Mouse (Mus musculus) spleen, embryonic (tissue): ENCODE measurements around the gene Sptb.

ENCODE experiments used
- CTCF ChIA-PET: fragments of 350-600 bp; sonication (Branson Sonifier 250); formaldehyde crosslinking; loops from one replicate; lab custom pipeline; 2022; lab: Charles Lee

The Sptb gene

GRCm38 (mm10) chr12:76710351-76711100, at the start of gene Sptb:
Gene Sptb, minus strand, starts transcription at chr12:76710547.
- CTCF ChIA-PET: no interaction called here

- CTCF ChIA-PET: interaction anchor here (0.6 to 0.7 kb wide), 3 partner anchors 30 to 104 kb away, joined by 3 to 18 read pairs (median 8); no protein-coding TSS in a partner anchor
Measured at GRCm38 (mm10) chr12:76752652-76753318, 42.4 kb upstream of the Sptb start.

- CTCF ChIA-PET: no interaction called here
Measured at GRCm38 (mm10) chr12:76750866-76751459, 40.6 kb upstream of the Sptb start.

DNA sequence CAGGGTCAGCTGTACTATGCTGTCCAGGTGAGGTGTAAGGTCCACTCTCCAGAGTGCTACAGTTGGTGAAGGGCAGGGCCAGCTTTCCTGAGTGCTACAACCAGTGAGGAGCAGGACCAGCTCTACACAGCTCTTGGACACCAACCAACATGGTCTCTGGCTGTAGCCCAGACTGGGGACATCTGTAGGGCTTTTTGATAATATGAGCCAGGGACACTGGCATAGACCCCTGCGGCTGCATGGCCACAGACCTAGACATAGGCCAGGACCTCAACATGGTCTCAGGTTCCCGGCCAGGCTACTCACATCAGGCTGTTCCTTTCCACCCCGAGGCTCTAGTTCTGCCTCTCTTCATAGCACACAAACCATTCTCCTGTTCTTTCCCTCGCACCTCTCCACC, 17.6 kb upstream of the Sptb start:
- CTCF ChIA-PET: no interaction called here

DNA sequence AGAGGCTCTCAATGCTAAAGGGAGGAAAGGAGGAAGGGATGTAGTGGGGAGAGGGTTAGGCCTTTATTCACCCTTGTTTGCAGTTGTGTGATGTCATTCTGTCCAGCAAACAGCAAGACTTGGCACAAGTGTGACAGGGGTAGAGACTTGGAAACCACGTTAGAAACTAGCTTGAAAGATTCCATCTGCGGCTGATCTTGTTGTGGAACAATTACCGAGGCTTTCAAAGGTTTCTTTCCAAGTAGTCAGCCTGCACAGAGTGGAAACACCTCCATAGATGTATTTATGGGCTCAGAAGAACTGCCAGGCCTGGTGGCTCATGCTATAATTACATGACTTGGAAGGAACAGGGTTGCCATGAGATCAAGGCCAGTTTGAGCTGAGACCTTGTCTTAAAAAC, 11.7 kb upstream of the Sptb start:
- CTCF ChIA-PET: interaction anchor here (0.6 kb wide), 1 partner anchor 31 kb away, joined by 3 read pairs; no protein-coding TSS in a partner anchor

- CTCF ChIA-PET: no interaction called here
Measured at GRCm38 (mm10) chr12:76720572-76720971, 10.2 kb upstream of the Sptb start.

DNA sequence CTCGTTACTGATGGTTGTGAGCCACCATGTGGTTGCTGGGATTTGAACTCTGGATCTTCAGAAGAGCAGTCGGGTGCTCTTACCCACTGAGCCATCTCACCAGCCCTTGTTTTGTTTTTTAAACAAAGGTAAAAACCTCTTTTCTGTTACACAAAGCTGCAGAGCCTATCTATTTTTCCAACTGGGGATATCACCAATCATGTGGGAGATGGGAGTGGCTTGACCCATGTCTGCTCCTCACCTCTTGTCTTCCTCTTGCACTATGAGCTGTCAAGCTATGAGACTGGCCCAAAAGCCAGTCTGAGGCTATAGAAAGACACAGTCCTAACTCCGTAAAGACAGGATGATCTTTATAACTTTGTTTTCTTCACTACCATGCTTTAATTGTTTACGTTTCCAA, 8.0 kb upstream of the Sptb start:
- CTCF ChIA-PET: no interaction called here

DNA sequence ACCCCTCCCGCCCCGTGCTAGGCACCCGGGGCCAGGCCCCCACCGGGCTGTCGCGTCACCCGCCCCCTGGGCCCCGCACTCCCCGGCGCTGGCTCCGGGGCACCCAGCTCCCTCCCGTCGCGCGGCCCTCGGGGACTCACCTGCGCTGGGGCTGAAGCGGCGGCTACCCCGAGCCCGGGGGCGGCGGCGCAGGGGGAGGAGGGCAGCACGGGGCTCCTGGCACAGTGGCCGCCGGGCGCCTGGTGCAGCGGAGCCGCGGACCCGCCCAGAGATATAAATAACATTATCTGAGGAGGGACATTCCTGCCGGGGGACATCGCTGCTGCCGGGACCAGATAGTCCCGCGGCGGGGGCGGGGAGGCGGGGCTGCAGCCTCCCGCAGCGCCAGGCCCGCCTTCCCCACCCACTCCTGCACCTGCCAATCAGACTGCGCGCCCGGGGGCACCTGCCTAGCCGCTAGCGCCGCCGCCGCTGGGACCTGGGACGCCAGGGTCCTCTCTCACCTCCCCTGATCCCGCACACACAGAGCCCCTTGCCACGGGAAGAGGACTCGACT, 474 bp downstream of the Sptb start:
- CTCF ChIA-PET: no interaction called here

- CTCF ChIA-PET: interaction anchor here (0.7 kb wide), 2 partner anchors 40 to 583 kb away, joined by 3 to 5 read pairs; no protein-coding TSS in a partner anchor
Measured at GRCm38 (mm10) chr12:76708956-76709794, 1.2 kb downstream of the Sptb start.

GRCm38 (mm10) chr12:76708181-76708580, 2.2 kb downstream of the Sptb start:
- CTCF ChIA-PET: interaction anchor here (0.7 kb wide), 2 partner anchors 39 to 582 kb away, joined by 3 to 5 read pairs; no protein-coding TSS in a partner anchor

DNA sequence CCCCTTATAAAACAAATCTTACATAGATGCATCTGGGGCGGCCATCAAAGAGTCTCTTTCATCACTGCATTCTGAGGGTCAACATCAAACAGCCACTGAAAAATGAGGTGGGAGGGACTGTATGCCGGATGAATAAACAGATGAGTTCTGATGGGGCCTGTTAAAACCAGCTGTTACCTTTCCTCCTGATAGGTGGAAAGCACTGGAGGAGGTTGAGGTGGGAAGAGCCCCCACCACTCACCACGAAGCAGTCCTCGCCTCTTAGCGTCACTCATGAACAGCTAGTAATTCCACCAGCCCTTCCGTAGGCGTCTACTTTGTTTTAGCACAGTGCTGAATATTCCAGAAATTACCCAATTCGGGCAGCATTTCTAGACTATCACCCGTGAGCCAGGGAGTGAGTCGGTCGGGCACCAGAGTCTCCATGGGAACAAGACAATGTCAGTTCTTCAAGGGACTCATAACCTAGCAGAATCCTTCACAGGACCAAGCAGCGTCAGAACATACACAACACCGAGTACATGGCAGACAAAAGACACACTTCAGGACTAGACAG, 13.9 kb downstream of the Sptb start:
- CTCF ChIA-PET: no interaction called here

DNA sequence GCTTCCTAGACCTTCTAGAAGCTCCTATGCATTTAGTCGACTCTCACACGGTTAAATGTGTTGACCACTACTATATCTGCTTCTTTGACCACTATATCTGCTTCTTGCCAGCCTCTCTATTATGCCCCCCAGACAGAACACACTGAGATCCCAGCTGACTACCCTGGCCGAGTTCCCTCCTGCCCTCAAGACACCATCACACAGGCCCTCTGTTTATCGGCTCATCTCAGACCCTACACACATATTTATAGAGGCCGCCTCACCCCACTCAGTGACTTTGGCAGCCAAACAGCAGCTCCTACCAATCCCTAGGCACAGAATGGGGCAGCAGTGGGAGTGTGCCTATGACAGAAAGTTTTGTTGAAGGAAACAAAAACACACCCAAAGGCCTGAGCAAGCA, 14.6 kb downstream of the Sptb start:
- CTCF ChIA-PET: no interaction called here

DNA sequence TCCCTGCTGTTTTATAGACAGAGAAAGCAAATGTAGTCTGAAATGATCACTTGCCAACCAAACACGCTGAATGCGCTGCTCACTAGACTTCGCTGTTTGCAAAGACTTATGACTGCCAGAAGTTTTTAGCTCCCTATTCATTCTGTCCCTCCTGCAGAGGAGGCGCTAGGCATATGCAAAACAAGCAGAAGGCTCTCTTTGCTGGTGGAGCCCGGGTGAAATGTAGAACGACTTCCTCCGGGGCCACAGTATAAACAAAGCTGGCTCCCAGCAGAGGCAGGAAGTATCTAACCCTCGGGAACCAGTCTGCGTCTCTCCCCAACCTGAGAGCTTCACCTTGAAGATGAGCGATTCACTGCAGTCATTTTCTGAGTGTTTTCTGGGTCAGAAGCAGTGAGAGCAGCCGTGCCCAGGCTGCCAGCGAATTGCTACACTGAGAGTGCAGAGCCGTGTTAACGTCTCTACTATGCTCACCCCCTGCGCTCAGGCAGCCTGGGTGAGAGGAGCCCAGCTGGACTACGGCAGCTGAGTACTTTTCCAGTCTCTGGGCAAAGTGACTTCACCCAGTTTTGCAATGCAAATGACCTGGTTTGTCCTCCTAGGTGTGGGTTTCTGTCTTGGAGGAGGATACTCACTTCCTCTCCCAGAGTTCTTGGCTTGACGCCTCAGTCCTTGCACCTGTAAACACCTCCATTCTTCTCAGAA, 15.4 kb downstream of the Sptb start:
- CTCF ChIA-PET: no interaction called here

DNA sequence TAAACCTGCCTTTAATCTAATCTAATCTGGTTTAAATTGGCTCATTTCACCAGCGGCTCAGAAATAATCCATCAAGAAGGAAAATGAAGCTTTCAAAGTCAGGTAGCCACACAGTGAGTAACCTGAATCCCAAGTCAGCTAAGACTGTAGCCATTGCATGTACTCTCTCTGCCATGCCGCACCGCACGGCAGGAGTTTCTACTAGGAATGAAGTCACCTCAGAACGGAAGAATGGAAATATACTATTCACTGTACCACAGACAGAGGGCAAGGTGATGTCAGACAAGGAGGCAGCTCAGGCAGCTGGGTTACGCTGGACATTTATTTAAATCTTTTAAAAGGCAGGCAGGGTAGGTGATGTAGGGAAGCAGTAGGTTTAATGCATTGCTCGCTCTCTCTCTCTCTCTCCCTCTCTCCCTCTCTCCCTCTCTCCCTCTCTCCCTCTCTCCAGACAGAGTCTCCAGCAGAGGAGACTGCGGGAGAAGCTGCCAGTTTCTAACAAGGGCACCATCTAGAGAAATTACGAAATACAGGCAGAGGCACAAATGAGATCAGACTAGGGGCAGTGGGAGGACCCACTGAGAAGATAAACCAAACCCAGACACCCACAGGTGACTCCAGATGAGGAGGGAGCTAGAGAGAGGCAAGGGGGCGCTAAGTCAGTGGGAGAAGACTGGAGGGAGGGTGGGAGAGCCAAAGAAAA, 22.7 kb downstream of the Sptb start:
- CTCF ChIA-PET: interaction anchor here (0.7 kb wide), 1 partner anchor 76 kb away, joined by 4 read pairs; no protein-coding TSS in a partner anchor

DNA sequence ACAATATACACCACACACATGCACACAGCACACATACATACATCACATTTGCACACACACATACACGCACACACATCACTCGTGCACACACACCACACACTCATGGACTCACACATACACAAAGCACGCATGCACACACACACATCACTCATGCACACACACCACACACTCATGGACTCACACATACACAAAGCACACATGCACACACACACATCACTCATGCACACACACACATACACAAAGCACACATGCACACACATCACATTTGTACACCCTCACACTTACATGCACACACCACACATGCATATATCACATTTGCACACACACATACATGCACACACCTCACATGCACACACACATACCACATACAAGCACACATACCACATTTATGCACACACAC, 24.7 kb downstream of the Sptb start:
- CTCF ChIA-PET: no interaction called here

GRCm38 (mm10) chr12:76684493-76684892, 25.9 kb downstream of the Sptb start:
- CTCF ChIA-PET: no interaction called here

DNA sequence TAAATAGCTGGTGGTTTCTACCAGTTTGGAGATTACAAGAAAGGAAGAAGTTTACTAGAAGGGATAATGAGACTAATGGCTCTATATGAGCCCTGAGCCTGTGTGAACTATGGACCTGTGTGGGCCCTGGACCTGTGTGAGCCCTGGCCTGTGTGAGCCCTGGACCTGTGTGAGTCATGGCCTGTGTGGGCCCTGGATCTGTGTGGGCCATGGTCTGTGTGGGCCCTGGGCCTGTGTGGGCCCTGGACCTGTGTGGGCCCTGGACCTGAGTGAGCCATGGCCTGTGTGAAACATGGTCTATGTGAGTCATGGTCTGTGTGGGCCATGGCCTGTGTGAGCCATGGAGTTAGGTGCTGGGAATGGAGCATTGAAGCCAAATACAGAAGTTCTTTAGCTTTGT, 28.4 kb downstream of the Sptb start:
- CTCF ChIA-PET: no interaction called here

GRCm38 (mm10) chr12:76677068-76677467, 33.3 kb downstream of the Sptb start:
- CTCF ChIA-PET: interaction anchor here (0.7 kb wide), 1 partner anchor 725 kb away, joined by 13 read pairs; no protein-coding TSS in a partner anchor

- CTCF ChIA-PET: no interaction called here
Measured at GRCm38 (mm10) chr12:76676477-76676876, 33.9 kb downstream of the Sptb start.

DNA sequence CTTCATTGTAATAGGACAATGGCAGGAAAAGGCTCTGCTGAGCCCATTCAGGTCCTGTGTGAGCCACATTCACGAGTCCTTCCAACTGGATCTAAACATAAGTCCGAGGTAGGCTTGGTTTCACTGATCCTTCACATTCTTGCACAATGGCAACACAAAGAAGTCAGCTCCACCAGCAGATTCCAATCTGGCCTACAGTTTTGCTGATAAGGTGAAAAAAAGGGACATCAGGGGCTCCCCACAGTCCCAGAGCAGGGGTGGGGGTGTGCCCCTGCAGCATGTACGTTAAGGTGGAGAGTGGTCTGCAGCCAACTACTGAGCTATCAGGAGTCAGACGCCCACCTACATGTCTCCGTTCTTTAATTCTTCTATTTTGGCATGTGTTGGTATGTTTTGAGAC, 35.0 kb downstream of the Sptb start:
- CTCF ChIA-PET: no interaction called here
